Mouse (Mus musculus): ENCODE measurements around the gene Scn2b.

The Scn2b gene

DNA sequence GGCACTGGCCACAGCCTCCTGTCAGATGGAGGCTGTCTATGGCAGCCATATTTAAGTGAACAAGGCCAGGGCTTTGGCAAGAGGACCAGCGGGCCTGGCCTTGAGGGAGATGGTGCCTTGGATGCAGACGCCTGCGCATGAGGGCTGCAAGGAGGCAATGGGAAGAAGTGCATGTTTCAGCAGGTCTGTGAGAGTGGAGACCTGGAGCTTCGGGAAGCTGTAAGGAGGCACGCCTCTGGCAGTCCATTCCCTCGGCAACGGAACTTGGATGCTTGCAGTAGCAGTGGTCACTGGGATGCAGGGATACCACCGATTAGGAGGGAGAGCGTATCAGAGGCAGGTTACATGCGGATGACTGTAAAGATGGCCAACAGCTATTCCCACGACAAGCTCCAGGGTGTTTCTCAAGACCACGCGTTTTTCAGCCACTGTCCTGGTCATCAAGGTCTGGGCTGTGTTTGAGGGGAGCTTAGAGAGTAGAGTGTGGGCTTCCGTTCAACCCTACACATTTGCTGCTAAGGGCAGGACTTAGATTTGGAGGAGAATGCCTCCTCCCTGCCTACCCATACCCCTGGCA lies 2.5 kb downstream of the Scn2b start:
- DNase-seq, result no peak

DNA sequence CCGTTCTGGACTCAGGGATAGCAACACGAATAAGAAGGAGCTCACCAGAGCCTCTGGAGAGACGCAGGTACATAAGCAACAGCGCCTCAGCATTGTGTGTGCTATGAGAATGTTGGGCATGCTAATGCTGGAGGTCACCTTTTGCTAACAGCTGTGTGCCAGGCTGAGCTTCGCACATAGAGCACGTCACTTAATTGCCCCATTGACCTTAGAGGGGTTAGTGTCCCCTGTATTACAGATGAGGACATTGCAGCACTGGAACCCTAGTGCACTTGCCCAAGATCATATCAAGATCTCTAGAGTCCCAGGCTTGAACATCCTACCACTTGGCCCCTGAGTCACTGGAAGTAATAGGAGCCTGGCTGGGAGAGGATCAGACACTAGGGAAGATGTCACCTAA lies 3.0 kb downstream of the Scn2b start:
- no peak for DNase-seq

DNA sequence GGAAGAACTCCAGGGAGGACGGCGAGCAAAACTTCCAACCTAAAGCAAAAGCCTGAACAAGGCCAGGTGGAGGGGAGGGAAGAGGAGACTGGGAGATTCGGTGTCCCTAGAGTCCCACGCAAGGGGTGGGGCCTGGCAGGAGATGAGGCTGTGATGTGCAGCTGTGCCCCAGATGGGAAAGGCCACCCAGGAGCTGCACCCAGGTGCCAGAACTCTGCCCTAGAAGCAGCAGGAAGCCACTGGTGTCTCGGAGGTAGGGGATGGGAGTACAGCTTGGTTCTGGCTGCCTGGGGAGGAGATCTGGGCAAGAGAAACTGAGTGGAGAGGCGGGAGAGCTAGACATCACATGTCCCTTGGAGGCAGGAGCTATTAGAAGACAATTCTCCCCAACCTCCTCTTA lies 3.4 kb downstream of the Scn2b start:
- no peak for DNase-seq

DNA sequence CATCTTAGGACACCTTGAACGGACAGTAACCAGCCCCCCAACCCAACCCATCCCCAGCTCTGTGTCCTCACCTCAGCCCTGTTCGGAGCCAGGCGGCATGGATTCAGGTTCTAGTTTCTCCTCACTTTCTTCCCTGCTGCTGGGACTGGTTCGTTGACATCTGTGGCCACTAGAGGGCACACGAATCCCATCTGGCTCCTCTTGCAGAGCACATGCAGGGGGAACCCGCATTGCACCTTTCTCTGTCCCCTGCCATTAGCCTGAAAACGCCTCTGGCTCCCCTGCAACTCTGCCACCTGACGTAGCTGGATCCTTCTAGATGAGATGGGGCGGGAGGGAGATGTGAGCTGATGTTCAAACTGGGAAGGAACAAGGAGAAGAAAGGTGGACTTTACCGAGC lies 4.2 kb downstream of the Scn2b start:
- peak; percentile 84 for DNase-seq

DNA sequence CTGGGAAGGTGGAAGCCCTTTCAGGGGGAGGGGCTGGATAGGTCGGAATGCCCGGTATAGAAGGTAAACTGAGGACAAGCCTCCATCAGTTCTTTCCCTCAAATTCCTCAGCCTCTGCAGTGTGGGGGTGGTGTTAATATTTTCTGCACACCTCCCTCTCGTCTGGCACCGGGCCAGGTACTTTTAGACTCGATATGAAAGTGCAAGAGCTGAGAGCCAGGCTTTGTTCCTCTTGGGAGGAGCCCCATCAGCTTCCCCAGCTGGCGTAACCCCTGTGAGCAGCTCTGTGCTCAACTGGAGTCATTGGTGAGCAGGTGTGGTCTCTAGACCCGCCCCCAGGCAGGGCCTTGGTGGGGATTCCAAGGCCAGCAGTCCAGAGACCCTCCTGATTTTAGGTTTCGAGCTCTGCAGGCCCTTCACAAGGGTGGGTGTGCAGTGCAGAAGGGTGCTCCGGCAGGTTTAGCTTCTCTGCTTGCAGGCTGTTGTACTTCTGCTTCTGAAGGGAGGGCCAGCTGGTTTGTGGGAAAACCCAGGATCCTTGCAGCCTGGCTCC lies 4.7 kb downstream of the Scn2b start:
- peak; percentile 32 for DNase-seq

DNA sequence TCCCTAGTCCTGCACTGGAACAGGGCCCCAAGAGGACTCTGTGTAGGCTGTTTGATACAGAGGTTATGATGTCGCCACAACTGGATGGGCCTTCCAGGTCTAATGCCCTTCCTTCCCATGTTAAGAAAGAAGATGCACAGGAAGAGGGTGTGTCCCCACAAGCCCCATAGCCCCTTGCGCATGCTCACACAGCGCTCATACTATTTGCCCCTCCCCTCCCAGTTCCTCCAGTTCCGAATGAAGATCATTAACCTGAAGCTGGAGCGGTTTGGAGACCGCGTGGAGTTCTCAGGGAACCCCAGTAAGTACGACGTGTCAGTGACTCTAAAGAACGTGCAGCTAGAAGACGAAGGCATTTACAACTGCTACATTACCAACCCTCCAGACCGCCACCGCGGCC lies 7.6 kb downstream of the Scn2b start:
- no peak for DNase-seq

DNA sequence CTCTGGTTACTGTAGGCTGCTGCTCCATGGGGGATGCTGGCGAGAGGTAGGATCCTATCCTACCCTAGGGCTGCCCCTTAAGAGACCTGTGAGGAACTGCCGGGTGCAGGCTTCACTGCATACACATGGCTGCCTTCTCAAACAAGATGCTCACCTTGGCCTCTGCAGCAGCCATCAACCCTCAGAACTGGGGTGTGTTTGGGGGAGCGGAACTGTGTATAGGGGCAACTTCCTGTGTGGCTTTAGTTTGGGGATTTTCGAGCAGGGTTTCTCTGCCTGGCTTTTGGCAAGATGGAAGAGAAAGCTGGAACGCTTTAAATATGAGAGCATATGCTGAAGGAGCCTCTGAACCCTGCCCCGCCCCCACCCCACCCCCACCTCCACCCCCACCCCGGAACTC lies 9.4 kb downstream of the Scn2b start:
- no peak for DNase-seq

DNA sequence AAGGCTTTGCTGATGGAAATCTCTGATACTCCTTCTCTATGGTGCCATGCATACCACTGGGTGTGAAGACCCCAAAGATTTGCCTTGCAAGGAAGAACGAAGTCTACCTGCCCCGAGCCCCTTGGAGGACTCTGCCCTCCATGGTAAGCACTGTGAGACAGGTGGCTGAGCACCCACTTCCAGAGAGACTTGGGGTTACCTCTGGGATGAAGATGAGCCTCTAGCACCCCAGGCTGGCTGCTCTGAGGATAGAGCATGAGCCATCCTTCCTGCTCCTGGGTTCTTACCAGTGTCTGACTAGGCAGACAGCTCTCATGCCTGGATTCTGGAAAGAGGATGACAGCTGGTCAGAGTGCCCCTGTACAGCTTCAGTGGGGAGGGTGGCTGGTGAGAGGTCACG lies 12.5 kb downstream of the Scn2b start:
- no peak for DNase-seq

DNA sequence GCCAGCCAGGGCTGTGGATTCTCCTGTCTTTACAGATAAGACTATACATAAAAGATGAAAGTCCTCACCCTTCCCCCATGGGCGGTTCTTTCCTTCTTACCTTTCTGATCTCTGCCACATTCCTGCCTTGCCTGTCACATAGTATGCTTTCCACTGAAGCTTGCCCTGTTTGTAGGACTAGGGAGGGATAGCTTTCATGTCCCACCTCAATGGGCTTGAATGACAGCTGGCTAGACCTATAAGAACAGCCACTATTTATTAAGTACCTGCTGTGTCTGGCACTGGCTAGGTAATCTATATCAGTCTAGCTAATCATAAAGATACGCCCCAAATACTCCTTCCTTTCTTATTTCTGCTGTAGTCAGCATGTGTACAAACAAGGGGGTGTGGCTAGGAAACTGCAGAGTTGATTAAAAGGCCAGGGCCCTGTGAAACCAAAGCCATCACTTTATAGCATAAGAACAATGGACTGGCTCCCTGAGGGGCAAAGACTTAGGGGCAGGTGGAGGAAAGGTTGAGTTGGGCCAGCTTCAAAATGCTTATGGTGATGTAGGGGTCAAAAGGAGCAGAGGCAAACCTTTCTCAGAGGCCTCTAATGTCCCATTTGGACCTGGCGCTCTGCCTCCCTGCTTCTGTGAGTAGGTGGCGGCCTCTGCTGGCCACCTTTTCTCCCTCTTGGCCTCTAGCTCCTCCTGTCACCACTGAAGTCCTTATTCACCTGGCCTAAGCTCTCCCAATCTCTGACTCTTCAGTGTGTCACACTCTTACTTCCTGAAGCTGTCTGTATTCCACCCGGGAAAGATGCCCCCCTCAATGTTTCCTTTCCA lies 16.1 kb downstream of the Scn2b start:
- DNase-seq, result peak; percentile 52

DNA sequence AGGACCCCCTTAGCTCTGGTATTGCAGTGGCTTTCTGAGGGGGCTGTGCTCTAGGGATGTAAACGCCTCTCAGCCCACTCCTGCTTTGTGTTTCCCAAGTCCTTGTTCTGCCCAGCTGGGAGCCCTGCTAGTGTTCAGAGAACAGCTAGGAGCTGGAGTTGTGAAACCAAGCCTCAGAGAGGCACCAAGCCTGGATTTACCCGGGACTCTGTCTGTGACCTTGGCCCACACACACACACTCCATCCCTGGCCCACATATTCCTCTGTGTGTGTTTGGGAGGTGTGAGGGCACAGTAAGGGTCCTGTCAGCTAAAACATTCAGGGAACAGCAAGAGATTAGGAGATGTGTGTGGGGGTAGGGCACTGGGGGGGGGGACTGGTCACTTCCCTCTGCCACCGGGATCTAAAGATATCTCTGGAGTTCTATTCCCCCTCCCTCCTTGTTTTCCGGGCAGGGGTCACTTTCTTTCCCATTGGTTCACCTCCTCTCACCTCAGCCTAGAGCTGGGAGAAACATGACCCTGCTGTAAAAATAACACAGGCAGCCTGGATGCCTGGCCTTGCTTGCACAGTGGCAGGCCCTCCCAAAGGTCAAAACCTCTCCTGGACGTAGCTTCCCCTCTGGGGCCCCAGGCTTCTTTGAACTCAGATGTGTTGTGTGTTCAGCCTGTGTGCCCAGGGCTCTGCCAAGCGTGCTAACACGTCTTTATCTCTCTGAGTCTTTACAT lies 19.0 kb downstream of the Scn2b start:
- no peak for DNase-seq

DNA sequence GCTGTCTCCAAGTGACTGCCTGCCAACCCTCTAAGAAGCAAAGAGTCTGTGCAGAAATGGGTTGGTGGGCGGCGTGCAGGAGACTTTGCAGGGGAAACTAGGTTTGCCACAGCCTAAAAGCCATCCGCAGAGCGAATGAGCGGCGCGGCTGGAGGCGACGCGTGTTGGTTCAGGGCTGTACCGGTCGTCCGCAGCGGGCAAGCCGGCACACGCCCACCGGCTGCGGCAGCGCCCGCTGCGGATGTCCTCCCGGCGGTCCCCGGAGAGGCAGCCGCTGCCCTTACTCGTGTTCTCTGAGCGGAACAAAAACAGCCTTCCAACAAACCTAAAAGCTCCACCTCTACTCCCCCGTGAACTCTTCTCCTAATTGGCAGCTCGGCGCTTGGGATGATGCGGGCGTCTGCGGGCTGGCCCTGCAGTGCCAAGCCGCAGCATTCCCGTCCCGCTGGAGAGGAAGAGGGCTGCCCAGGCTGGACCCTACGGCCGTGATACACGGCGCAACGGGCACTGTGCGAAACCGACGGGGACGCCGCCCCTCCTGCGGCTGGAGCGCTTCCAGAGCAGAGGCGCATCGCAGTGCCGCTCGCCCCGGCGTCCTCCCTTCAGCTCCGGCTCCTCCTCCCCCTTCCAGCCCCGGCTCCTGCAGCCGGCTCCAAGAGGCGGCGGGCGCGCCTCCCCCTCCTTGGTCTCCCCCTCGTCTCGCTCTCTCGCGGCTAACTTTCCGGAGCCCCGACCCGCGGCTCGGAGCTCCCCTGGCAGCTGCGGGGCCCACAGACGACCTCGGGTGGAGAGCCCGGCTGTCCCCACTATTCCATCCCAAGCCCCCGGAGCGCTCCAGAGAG lies 20.8 kb downstream of the Scn2b start, which contains the start of gene Scn4b:
Scn4b (plus strand) TSS at position 205 of the 842 bp plus-strand sequence.
- DNase-seq, result peak; percentile 68

DNA sequence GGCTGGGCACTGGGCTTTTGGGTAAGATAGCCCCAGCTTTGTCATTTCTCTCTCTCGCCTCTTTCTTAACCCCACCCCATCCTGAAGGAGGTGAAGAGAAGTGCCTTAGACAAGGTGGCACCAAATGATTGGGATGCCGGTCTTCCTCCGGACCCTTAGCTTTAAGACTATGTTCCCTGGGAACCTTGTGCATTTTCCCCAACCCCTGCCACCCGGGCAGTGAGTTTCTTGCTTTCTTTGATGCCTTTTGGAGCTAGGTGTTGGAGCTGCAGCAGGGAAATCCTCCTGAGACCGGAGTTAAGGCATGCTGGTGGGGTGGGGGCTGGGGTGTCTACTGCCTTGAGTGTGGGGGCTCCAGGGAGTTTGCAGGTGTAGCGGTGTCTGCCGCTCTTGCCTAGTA lies 21.5 kb downstream of the Scn2b start:
- no peak for DNase-seq

DNA sequence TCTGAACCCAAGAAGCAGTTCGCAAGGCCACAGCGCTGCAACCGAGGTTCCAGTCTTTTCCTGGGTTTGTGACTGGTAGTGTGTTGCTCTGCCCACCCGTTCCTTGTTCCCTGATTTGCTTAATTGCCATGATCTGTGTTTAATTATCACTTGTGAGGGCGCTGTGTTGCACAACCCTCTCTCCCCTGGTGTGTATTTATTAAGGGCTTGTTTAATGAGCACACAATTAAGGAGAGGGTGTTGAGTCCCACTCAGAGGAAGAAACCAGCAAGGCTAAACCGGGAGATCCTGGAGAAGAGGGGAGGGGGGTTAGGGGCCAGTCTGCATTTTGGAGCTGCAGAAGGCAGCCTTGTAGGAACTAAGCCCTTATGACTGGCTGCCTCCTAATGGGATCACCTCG lies 23.4 kb downstream of the Scn2b start:
- DNase-seq, result peak; percentile 38

DNA sequence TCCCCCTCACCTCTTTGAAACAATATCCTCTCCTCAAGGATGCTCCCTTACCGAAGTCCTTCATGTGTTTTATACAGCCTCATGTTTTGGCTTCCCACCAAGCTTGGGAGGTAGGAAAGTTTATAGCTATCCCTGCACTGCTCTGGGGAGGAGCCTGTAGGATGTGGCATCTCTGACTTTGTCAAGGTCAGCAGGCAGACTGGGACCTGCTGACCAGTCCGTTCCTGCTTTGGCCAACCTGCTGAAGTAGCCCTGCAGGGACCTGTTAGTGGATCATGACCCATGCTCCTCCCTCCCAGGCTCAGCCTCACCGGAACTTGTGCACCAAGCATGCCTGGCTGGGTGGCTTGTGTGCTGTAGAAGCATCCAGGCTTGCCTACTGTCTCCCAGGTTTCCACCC lies 25.1 kb downstream of the Scn2b start:
- no peak for DNase-seq

DNA sequence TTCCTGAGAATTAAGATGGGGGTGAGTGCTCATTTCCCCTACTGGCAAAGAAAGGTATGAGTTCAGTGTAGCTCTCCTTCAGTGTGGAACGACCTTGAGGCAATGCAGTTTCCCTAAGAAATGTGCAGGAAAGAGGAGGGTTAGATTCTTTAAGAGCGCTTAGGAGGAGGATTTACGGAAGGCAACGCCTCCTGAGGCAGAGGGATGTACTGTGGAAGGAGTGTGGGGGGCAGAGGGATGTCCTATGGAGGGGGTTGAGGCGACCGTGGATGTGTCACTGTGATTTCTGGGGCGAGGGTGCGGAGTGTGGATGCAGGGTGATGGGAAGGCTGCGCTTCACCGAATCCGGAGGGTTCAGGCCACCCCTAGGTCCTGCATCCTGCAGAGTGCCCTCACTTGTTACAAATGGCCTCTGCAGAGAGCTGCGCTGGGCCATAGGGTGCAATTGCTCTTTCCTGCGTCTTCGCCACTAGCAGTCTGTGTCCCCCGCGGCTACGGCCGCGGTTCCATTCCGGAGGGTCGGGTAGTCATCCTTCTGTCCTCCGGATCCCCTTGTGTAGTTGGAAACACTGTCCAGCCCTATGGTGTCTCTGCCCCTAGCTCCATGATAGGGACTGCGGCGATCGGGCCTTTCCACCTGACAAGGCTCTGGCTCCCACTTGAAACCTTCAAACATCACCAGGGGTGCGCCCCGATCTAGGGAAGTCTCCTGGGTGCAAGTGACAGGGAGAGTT lies 28.1 kb downstream of the Scn2b start:
- peak; percentile 28 for DNase-seq

DNA sequence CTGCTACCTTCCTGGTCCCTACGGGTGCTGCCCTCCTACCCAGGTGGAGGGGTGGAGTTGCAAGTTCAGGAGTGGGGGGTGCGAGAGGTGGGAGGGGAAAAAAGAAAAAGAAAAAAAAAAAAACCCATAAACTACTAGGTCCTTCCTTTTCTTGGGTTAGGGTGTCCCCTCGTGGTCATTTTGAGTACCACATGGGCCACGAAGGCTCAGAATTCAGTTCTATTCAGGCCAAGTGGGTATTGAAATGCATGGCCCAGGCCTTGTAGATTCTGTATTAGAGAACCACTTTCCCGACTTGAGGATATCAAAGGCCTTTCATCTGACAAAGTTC lies 28.6 kb downstream of the Scn2b start:
- peak; percentile 77 for DNase-seq

DNA sequence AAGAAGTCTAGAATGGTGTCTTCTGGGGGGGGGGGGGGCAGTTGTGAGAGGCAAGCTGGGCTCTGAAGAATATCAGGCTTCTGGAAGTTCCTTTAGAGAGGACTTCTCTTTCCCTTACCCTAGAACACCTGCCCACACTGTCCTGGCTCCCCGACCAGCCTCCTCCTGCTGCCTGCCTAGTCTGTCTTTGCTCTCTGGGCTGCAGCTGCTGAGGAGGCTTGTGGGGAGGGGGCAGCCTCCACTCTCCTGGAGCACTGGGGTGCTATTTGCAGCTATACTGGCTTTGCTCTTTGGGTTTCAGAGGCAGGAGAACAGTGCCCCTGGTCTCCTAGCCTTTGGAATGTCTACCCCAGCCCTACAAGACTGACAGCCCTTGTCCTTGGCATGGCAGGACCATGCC lies 33.4 kb downstream of the Scn2b start:
- DNase-seq, result no peak

DNA sequence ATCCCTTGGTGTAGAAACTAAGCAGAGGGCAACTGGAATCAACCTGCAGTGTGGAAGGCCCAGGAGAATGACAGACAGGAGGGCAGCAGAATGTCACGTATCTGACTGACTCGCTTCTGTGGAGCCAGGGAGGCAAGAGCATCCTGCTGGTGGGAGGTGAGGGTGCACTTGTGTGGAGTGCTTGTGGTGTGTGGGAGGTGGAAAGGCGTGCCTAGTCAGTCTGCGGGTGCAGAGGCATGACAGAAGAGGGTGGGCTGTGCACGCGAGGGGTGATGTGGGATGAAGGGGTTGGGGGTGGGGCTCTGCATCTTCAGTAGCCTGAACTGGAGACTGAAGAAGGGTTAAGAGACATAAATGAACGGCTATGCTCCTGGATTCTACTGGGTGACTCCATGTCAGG lies 35.8 kb downstream of the Scn2b start:
- no peak for DNase-seq

DNA sequence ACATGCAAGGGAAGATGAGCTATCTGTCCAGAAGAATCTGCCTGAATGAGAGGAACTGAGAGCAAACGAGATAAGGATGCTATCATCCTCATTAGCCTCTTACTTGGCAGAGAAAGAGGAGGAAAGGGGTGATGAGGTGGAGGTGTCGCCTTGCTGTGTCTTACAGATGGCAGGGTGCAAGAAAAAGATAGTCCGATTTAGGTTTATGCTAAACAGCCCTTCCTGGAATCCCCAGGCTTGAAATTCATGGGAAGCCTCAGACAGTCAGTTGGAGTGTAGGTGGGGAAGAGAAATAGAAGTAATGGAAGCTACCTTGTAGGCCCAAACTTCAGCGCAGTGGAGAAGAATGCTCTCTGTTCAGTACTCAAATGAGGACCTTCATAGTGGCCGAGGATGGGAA lies 50.3 kb downstream of the Scn2b start:
- no peak for DNase-seq

DNA sequence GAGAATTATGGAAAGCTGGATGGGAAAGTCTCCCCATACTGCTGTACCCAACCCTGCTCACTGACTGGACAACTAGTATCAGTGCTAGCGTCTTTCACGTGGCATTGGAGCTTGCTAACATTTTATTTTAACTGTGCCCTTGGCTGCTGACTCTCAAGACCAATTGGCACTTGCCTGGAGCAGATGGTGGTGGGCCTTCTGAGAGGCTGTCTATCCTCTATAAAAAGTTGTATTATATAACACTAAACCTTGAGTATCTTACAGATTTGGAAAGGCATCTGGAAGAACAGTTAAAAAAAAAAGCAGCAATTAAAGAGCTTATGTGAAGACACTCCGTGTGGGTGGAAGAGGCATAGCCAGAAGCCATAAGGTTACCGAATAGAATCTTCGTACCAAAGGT lies 52.6 kb downstream of the Scn2b start:
- DNase-seq, result no peak

DNA sequence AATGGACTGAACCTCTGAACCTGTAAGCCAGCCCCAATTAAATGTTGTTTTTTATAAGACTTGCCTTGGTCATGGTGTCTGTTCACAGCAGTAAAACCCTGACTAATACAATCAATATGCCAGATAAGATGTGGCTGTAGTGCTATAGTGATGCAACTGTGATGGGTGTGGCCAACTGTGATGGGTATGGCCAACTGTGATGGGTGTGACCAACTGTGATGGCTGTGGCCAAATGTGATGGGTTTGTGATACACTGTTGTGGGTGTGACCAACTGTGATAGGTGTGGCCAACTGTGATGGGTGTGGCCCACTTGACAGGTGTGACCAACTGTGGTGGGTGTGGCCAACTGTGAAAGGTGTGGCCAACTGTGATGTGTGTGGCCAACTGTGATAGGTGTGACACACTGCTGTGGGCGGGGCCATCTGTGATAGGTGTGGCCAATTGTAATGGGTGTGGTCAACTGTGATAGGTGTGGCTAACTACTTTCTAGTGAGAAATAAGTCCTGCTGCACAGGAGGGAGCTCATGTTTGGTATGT lies 53.6 kb downstream of the Scn2b start:
- DNase-seq, result no peak

DNA sequence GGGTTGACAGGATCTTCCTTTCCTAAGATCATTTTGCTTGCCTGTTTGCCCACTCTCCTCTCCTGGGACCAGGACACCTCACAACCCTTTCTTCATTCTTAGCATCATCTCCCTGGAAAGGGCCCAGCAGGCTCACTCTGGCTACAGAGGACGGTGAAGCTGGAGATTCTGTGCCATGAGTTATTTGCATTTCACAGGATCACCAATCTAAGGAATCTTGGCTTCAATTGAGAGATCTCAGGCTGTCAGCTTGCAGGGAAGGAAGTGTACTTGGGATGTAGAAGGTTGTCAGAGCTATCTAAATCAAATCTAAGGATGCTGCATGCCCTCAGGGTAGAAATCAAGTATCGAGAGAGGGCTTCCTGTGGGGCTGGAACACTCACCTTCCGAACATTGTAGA lies 55.9 kb downstream of the Scn2b start:
- no peak for DNase-seq

Measured in retina, postnatal 1 day (tissue).